Mouse (Mus musculus) E14TG2a.4 (cell line): ENCODE measurements around the gene Nup153.

ENCODE experiments used
- CTCF ChIP-seq: conservative IDR thresholded peaks from 2 replicates; pipeline ENCODE4 v1.5.1; 2014; ENCODE audit warnings: low read length
- POU5F1 ChIP-seq: IDR thresholded peaks from 2 replicates; pipeline ENCODE4 v1.6.1; 2014; ENCODE audit warnings: low read length, borderline replicate concordance

DNA sequence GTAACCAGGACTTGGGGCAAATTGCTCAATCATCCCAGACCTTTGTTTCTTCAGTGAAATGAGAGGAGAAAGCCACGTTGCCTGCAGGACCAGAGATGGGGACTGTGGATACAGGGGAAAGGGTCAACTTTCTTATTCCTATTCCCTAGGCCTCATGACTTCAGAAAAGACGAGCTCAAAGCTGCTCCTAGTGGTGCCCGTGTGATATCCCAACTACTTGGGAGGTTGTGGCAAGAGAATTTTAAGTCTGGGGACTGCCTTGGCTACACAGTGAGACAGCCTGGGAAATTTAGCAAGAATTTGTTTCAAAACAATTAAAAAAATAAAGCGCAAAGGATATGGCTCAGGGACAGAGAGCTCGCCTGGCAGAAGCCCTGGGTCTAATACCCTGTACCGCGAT is 30.2 kb upstream of the Nup153 start:
- TF ChIP-seq CTCF (0 out of 2 replicates have a peak, but pooled peaks have one; percentile 9), POU5F1 (no peak)
